Mouse (Mus musculus) c-Kit-negative CD71-positive TER-119-positive erythroid progenitor cells, embryonic 14.5 days (primary cell): ENCODE measurements around the gene Ddx17.

Experiments used
- DNase-seq: peaks from one replicate; pipeline ENCODE4 v3.0.0-alpha.2; 2013; ENCODE audit warnings: low read depth, low spot score

The Ddx17 gene

GRCm38 (mm10) chr15:79518571-79518970 is 28.0 kb downstream of the Ddx17 start:
- no peak for DNase-seq

DNA sequence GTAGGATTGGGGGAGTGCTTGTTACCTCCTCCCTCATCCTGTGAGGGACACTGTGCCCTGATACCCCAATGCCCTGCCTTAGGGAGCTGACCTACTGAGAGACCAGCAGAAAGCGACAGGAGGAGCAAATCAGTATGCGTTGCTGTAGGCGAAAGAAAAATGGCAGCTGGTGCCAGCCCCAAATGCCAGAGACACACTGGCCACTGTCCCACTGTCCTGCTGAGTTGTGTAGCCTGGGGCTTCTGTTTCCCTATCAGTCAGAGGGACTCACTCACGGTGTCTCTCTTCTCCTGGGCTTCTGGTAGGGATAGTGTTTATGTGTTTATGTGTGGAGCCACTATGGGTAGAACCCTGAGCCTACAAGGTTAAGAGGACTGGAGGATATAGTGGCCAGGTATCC is 28.8 kb downstream of the Ddx17 start:
- DNase-seq: no peak

GRCm38 (mm10) chr15:79516171-79517096 is 30.1 kb downstream of the Ddx17 start, which contains the start of gene Kdelr3:
TSS of gene Kdelr3 (plus strand) at chr15:79516411.
- no peak for DNase-seq

- DNase-seq: no peak
These were observed 32.6 kb downstream of the Ddx17 start for GRCm38 (mm10) chr15:79513940-79514339.

- DNase-seq: no peak
These were observed 34.8 kb downstream of the Ddx17 start for GRCm38 (mm10) chr15:79511553-79512320.

GRCm38 (mm10) chr15:79510425-79510824 is 36.1 kb downstream of the Ddx17 start:
- no peak for DNase-seq

DNA sequence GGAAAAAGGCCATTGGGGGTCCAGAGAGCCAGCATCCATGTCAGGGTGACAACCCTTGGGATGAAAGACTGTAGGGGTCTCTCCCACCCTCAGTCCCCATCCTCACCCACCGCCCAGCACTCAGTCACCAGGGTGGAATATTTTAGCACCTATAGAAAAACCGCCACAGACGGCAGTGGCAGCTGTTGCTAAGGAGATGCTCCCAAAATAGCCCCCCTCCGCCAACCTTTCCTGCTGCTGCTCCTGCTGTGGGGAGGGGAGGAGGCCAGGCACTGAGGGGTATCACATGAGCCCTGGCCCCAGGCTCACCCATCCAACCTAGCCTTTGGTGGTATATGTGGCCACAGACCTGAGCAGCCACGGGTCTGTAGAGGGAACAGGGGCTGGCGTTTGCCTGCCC is 36.5 kb downstream of the Ddx17 start:
- no peak for DNase-seq

- no peak for DNase-seq
These were observed 39.3 kb downstream of the Ddx17 start for GRCm38 (mm10) chr15:79507055-79507828.

DNA sequence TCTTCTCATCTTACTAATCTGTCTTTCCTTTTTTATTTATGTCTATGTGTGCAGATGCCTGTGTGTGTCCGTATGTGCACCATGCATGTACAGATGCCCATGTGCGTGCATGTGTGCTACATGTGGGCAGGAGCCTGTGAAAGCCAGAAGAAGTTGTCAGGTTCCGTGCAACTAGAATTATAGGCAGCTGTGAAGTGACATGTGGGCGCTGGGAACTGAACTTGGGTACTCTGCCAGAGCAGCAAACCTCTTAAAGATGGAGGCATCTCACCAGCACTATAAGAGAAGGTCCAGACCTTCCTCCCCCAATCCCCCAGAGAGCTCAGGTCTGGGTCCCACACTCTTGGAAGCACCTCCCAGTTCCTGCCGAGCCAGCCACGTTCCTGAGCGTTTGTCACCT is 40.1 kb downstream of the Ddx17 start:
- DNase-seq: no peak

DNA sequence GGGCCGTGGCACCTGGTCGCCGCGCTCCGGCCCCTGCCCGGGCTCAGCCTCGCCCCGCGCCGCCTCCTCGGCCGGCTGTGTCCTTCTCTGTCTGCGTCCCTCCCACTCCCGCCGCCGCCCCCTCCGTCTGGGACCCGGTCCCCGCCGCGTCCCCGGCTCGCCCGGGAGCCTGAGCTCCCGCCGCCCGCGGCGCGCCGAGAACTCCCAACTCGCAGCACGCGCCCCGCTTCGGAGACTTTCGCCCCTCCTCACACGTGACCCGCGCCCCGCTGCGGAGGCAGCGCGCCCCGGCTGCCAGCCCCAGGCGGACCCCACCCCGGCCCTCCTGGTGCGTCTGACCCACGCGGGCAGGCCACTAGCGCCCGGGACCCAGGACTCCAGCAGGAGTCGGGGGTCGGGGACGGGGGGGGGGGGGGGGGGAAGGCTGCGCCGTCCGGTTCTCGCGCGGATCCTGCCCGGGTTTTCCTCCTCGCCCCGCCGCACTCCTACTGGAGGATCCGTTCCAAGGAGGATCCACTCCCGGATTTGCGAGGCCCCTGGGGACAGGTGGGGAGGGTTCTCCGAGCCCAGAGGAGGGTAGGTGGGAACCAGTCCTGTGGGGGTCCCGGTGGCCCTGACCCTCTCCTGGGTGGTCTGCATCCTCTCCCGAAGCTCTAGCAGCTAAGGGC is 40.8 kb downstream of the Ddx17 start:
- DNase-seq: no peak

DNA sequence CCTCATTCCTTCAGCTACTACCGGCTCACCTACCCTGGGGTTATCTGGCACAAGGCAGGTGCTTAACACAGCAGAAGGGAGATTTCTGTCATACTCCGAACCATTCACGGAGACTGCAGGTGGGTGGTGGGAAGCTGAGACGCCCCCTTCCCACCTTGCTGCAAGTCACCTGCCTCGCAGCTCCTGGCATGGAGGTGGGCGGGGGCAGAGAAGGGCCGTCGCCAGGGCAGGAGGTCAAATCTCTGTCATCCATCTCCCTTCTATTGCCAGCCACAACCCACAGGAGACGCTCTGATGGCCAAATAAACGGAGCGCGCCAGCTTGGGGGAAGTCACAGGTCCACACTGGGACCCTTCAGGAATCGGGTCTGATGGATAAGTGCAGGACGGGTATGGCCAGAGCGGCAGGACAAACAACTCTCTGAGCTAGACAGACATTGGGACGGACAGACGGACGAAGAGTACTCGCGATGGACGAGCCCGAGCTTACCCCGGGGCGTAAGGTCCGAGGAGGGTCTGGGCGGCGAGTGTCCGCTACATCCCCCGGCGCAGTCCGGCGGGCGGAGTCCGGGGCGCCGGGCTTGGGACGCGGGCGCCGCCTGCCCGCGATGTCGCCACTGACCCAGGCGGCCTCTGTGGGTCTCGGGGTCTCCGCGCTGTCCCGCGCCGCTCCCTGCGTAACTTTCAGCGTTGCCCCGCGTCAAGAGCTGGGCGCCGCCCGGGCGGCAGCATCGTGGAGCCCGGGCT is 41.7 kb downstream of the Ddx17 start, which contains the start of gene Kcnj4:
Kcnj4 (minus strand) TSS at position 535 of the 746 bp plus-strand sequence.
- DNase-seq: no peak

DNA sequence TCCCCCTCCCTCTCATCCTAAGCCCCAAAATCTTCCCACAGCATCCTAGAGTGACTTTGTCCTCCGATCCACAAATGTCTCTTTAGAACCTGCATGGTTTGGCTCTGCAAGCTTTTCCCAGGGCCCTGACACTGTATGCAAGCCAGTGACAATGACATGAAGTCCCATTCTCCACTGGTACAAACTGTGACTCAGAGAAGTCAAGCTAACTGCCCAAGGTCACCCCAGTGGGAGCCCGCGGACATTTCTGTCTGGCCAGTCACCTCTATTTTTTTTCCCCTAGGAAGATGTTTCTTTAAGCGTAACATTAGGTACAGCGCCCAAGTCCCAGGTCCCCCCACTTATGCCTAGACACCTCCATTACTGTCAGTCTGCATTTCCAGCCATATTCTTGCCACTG is 43.1 kb downstream of the Ddx17 start:
- no peak for DNase-seq

GRCm38 (mm10) chr15:79502891-79503341 is 43.6 kb downstream of the Ddx17 start:
- no peak for DNase-seq

GRCm38 (mm10) chr15:79500110-79500509 is 46.4 kb downstream of the Ddx17 start:
- DNase-seq: no peak

- DNase-seq: no peak
These were observed 53.0 kb downstream of the Ddx17 start for GRCm38 (mm10) chr15:79493527-79493926.

DNA sequence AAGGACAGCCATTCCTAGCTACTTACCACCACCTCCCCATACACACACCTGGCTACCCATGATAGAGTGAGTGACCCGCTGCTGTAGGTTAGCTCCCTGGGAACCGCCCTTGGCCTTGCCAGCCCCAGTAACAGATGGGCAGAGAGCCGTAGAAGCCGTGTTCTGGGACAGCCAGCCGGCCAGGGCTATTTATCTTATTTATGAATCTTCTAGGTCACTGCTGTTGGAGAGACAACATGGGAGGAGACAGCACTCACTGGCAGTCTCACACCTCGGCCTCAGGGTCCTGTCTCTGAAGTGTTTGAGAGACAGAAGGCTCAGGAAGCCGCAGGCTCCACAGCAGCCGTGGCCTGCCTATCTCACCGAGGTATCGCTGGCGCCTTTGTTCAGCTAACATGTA is 57.1 kb downstream of the Ddx17 start:
- DNase-seq: no peak

- no peak for DNase-seq
These were observed 65.3 kb downstream of the Ddx17 start for GRCm38 (mm10) chr15:79481181-79481688.
